Mouse (Mus musculus) megakaryocyte, embryonic 14.5 days (primary cell): Measurements from ENCODE around the gene Zbtb20.

Experiments
- FLI1 ChIP-seq: IDR thresholded peaks from 2 replicates; pipeline ENCODE4 v1.6.1; 2012; ENCODE audit warnings: low read length, inconsistent platforms, mixed read lengths
- GATA1 ChIP-seq: IDR thresholded peaks from 3 replicates; pipeline ENCODE4 v1.6.1; 2012; ENCODE audit warnings: mixed read lengths, low read length, inconsistent platforms, borderline replicate concordance

DNA sequence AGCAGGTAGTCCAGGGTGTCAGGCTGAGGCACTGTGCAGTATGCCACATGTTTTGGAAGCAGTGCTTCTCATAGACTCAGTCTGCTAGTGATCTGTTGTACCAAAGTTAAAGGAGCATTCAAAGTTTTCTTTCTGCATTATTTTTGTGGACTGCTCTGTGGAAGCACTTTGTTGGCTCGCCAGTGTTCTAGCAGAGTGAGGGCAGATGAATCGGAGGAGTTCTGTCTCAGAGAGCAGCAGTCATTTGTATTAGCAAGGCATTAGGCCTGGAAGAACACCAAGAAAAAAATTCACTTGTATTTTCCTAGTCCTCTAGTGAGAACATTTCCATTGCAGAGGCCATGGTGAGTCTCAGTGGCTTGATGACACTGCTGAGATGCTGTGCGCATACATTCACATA is 196.2 kb downstream of the Zbtb20 start:
- TF ChIP-seq GATA1 (no peak), FLI1 (no peak)
